Mouse (Mus musculus): ENCODE data around the gene Smpx.

The Smpx gene

GRCm38 (mm10) chrX:157698862-157699261, at the start of gene Smpx:
TSS of gene Smpx (plus strand) at chrX:157698910.
- no peak for DNase-seq (ENCODE audit: low spot score)

- DNase-seq (ENCODE audit: low spot score): no peak
Observed at GRCm38 (mm10) chrX:157655047-157655446, 43.7 kb upstream of the Smpx start.

DNA sequence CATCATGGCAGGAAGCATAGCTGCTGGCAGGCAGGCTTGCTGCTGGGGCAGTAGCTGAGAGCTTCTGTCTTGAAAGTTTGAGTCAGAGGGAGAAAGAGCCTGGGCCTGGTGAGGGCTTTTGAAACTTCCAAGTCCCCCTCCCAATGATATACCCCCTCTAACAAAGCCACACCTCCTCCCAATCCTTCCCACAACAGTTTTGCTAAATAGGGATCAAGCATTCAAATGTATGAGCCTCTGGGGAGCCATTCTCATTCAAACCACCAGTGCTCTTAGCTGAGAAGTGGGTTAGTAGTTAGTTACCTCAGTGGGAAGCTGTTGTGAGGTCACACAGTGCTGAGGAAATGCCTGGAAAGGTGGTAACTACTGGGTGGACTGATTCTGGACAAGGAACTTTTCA, 41.4 kb upstream of the Smpx start:
- no peak for DNase-seq (ENCODE audit: low spot score)

- no peak for DNase-seq (ENCODE audit: low spot score)
Observed at GRCm38 (mm10) chrX:157671820-157672219, 26.9 kb upstream of the Smpx start.

DNA sequence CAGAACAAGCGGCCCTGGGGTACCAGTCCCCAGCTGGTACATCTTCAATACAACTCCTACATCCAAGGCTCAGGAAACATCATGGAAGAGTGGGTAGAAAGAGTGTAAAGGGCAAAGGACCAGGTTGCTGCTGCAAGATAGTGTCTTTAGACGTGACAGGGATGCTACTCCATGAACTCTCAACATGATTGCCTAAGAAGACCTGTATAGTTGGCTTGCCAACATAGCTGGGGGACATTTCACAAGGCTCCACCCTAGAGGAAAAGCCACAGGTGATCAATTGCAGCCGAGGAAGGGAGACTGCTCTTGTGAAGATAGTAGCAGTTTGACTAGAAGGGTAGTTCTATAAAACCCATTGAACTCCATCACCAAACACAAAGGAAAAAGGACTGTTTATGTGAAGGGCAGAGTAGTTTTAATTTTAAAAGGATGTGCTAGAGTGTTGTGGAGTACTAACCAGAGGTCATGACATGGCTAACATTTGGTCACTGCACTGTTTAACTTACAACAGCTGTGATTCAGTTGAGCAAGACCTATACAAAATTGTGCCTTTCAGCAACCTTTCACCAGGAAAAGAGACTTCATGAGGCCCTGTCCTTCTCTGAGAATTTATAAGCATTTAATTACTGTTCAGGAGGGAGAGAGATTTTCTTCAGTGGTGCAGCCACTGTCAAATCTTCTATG, 23.9 kb upstream of the Smpx start:
- no peak for DNase-seq (ENCODE audit: low spot score)

- DNase-seq (ENCODE audit: low spot score): no peak
Observed at GRCm38 (mm10) chrX:157691186-157691585, 7.5 kb upstream of the Smpx start.

GRCm38 (mm10) chrX:157697591-157698135, 1.0 kb upstream of the Smpx start:
- DNase-seq (ENCODE audit: low spot score): no peak

- no peak for DNase-seq (ENCODE audit: low spot score)
Observed at GRCm38 (mm10) chrX:157707236-157707635, 8.5 kb downstream of the Smpx start.

DNA sequence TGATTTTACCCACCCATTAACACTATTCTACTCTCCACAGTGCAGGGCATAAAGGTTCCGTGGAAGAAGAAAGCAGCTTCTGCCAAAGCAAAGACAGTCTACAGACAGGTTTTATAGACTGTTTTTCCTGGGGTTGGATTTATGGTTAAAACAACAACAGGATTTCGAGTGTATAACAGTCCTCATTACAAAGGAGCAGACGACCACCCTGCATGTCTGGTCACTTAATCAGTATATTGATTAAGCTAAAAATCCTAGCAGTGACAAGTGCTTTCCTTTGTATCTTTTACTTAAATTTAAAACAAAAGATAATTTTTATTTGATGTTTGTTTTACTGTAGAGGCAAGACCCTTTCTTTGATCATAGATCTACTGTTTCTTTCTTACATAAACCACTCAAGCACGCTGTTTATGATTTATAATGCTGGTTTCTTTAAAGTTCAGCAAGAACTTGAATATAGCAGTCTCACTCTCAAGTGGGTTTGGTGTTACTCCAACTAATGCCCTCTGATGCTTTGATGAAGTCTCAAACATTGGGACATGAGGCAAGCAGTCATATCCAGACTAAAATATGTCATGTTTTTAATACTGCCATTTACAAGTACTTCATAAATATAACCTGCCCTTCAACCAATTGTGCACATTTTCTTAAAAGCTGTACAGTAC, 10.0 kb downstream of the Smpx start:
- no peak for DNase-seq (ENCODE audit: low spot score)

DNA sequence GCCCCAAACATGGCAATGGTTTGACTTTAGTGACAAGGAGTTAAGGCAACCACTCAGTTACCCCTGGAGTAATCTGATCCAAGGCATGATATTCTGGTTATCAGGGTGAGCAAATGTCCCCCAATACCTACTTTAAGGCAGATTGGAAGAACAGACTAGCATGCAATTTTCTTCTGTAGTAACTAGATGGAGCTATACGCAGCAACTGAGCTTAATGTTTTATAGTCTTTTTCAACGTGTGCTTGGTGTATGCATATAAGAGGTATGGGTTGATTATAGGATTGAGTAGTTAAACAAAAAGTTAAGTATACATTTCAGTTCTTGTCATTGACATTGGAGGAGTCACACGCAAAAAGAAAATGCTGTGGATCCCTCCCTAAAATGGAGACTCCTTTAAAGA, 21.2 kb downstream of the Smpx start:
- no peak for DNase-seq (ENCODE audit: low spot score)

GRCm38 (mm10) chrX:157730622-157731341, 32.1 kb downstream of the Smpx start:
- no peak for DNase-seq (ENCODE audit: low spot score)

- DNase-seq (ENCODE audit: low spot score): peak; percentile 53
Observed at GRCm38 (mm10) chrX:157731658-157732314, 33.1 kb downstream of the Smpx start.

DNA sequence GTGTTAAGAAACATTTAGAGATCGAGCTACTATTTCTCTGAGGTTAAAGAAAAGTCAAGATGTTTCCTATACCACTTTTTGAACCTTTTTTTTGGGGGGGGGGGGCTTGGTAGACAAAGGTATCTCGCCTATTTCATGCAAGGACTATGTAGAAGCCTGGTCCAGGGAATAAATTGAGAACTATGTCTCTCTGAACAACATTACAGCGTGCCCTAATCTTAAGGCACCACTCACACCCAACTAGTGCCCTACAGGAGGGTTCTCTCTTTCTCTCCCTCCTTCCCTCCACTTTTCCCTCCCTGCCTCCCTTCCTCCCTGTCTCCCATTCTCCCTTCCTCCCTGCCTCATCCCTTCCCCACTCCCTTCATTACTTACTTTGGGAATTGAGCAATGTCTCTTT, 33.6 kb downstream of the Smpx start:
- DNase-seq (ENCODE audit: low spot score): no peak

GRCm38 (mm10) chrX:157733836-157734235, 35.1 kb downstream of the Smpx start:
- DNase-seq (ENCODE audit: low spot score): no peak

GRCm38 (mm10) chrX:157734341-157734740, 35.6 kb downstream of the Smpx start:
- no peak for DNase-seq (ENCODE audit: low spot score)

DNA sequence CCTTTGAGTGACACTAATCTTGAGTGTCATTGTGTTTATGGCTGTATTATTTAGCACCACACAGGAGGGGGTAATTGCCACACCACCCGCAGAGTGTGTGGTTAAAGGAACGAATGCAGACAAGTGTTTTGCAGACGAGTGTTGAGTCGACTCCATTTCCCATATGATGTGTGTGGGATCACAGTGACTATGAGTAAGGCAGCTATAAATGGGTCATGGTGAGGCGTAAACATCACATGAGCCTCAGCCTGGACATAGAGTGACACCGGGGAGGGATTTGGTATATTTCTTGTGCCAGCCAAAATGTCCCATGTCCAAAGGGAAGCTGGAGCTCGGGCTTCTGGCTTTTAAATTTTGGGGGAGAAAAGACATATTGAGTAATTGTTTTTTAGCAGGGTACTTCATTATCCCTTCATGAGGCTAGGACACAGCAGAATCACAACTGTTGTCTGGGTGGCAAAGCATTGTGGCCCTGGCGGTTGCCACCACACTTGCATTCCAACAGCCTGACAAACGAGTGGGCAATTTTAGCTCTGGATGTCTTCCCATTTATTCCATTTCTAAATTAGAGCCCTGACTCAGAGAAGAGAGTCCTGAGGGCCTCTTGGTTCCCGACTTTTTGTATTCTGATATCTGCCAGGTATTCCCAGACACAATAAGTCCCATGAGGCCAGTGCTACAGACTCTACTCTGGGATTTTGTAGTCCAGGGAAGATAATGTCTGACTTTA, 49.3 kb downstream of the Smpx start:
- DNase-seq (ENCODE audit: low spot score): no peak

GRCm38 (mm10) chrX:157754559-157754958, 55.8 kb downstream of the Smpx start:
- DNase-seq (ENCODE audit: low spot score): no peak

DNA sequence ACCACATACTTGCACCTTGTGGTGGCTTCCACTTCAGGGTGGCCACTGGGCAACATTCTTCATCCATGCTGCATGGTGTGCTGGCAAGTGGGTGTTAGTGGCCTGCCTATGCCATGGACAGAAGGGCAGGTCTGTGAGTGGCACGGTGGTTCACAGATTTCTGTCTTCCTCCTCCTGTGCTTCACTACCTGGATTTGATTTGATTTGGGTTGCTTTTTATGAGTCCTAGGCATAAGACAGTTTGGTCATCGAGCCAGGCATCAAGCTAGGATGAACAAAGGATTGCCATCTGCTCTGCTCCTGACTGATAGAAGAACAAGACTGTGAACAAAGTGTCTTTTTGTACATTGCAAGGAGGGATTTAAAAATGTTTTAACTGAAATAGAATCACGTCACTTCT, 63.8 kb downstream of the Smpx start:
- DNase-seq (ENCODE audit: low spot score): no peak

DNA sequence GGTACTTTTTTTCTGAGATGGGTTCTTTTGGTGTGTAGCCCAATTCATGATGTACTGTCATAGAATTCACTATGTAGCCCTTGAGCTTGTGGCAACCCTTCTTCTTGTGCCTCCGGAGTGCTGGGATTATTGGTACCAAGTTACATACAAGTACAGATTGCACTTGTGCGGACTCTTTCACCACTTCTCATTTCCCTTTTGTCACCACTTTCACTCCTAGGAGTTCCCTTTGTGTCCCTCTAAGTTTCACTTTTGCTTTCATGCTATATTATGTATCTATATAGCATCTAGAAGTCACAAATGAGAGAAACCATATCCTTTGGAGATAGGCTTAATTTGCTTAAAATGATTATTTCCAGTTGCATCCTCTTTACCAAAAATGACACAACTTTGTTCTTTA, 103.0 kb downstream of the Smpx start:
- DNase-seq (ENCODE audit: low spot score): no peak
